Mouse (Mus musculus): ENCODE data around the gene Eif3b.

The Eif3b gene

GRCm38 (mm10) chr5:140481458-140481857 is 62.3 kb downstream of the Eif3b start:
- no peak for DNase-seq (ENCODE audit: low spot score in 2 of 2)

GRCm38 (mm10) chr5:140491142-140491541 is 72.0 kb downstream of the Eif3b start:
- no peak for DNase-seq (ENCODE audit: low spot score in 2 of 2)

DNA sequence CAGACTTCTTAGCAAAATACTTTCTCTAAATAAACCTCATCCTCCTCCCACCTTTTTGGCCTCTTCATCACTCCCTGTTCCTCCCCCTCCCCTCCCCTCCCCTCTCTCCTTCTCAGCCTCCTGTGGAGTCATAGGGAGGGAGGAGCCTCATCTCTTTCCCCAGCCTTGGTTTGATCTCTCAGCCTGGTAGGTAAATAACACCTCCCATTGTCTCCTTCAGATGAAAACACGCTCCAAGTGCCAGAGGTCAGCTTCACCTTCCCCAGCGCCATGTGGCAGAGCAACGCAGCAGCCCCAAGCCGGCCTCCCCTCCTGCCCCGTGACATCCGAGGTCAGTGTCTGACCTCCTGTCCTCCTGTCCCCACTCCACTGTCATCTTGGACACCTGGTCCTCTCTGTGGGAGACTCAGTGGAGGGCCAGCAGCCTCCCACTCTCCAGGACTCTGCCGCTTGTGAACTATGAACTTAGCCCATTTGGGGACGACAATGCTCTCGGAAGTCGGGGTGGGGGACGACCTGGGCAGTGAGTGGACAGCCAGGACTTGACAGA is 73.6 kb downstream of the Eif3b start:
- no peak for DNase-seq (ENCODE audit: low spot score in 2 of 2)
